Comparison of ENCODE assay signal across 22 mouse cellular contexts in the genomic region with DNA sequence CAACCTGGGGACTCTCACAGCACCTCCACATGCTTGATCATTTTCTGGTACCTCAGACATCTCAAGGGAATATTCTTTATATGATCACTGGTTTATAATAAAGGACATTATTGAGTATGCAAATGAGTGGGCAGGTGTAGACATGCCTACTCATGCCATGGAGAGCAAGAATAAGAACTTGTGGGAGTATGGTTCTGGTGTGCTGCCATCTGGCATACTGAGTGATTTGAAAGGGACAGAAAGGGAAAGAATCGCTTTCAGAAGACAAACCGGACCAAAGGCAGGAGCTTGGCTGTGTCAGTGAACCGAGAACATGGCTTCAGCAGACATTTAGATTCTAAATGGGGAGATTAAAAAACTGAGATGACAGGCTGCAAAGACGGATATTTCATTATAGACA.
DNase-seq lines count a peak whose midpoint lies in the region; ATAC-seq lines count a peak whose summit lies in the region.
"Had no signal": no experiment of that assay in that cellular context is flagged by ENCODE, and none has a peak within 500 bp of the region (broad histone marks: within the 10 kb centered on the region; RNA-seq: fewer than 3 reads in every experiment).

No protein-coding gene starts in this region.

- no peak for ATAC-seq in hindbrain, embryonic 13.5 days (ENCODE audit: low FRiP score)
- ATAC-seq in hindbrain, embryonic 14.5 days (ENCODE audit: low FRiP score): no peak
- ATAC-seq in midbrain, embryonic 11.5 days (ENCODE audit: low FRiP score): no peak
- ATAC-seq: inflammation-experienced regulatory T-cells, adult 6 months; lung, postnatal 0 days; midbrain, embryonic 13.5 days had no signal

- 0 out of 2 replicates have a peak overlapping the region, but pooled peaks have one; percentile 48 for H3K27ac ChIP-seq in hindbrain, embryonic 13.5 days
- no peak overlapping the region for H3K27ac ChIP-seq in hindbrain, embryonic 14.5 days
- no peak overlapping the region for H3K27ac ChIP-seq in midbrain, embryonic 11.5 days (ENCODE audit: low read depth, low read length)
- no peak overlapping the region for H3K27ac ChIP-seq in midbrain, embryonic 10.5 days (replicated peaks)
- H3K27ac ChIP-seq: forebrain, embryonic 10.5 days; heart, embryonic 10.5 days; limb, embryonic 15.5 days; liver, embryonic 15.5 days; midbrain, embryonic 13.5 days had no signal

- 74% methylated on average over 4 of the region's 4 CpGs for WGBS in hindbrain, embryonic 13.5 days
- 80% methylated on average over 4 of the region's 4 CpGs for WGBS in hindbrain, embryonic 14.5 days
- WGBS in midbrain, embryonic 11.5 days: 86% methylated on average over 4 of the region's 4 CpGs
- 90% methylated on average over 4 of the region's 4 CpGs for WGBS in midbrain, embryonic 10.5 days

- no peaks in the 10 kb centered on the region for H3K27me3 ChIP-seq in hindbrain, embryonic 13.5 days
- H3K27me3 ChIP-seq in hindbrain, embryonic 14.5 days (ENCODE audit: control insufficient read depth, insufficient read depth, low read length): no peaks in the 10 kb centered on the region
- no peaks in the 10 kb centered on the region for H3K27me3 ChIP-seq in midbrain, embryonic 11.5 days (ENCODE audit: control insufficient read depth, insufficient read depth, low read length)
- no peaks in the 10 kb centered on the region for H3K27me3 ChIP-seq in midbrain, embryonic 10.5 days (ENCODE audit: low read depth, poor library complexity, severe bottlenecking)
- H3K27me3 ChIP-seq: limb, embryonic 15.5 days; liver, embryonic 15.5 days; midbrain, embryonic 13.5 days had no signal

- no peaks in the 10 kb centered on the region for H3K9me3 ChIP-seq in hindbrain, embryonic 13.5 days
- H3K9me3 ChIP-seq in hindbrain, embryonic 14.5 days (ENCODE audit: control insufficient read depth, low read length): no peaks in the 10 kb centered on the region
- H3K9me3 ChIP-seq in midbrain, embryonic 11.5 days (ENCODE audit: control insufficient read depth, low read length): no peaks in the 10 kb centered on the region
- no peaks in the 10 kb centered on the region for H3K9me3 ChIP-seq in midbrain, embryonic 10.5 days (replicated peaks)
- H3K9me3 ChIP-seq: forebrain, embryonic 10.5 days; heart, embryonic 10.5 days; limb, embryonic 15.5 days; liver, embryonic 15.5 days; midbrain, embryonic 13.5 days had no signal

- DNase-seq in hindbrain, embryonic 14.5 days (ENCODE audit: low spot score): no peak
- DNase-seq in midbrain, embryonic 11.5 days (ENCODE audit: low spot score, missing footprints): peak; percentile 6
- no peak for DNase-seq in midbrain, embryonic 10.5 days (ENCODE audit: low spot score)
- DNase-seq in left cerebral cortex, adult 9 months (ENCODE audit: low spot score in 2 of 2): peak; percentile 18 to 60
- DNase-seq in right cerebral cortex, postnatal 36 days (ENCODE audit: low spot score in 2 of 2): peak; percentile 18 to 35
- DNase-seq in cerebellum, postnatal 10 days: no peak
- no peak for DNase-seq in adrenal gland, adult 2 months
- DNase-seq: B cell, adult 2 months; cerebellum, postnatal 14 days; gastrocnemius, postnatal 36 days; kidney, adult 2 months; kidney, postnatal 10 days; thymus, postnatal 14 days had no signal

- no peak overlapping the region for H3K4me3 ChIP-seq in hindbrain, embryonic 13.5 days
- no peak overlapping the region for H3K4me3 ChIP-seq in hindbrain, embryonic 14.5 days (replicated peaks; ENCODE audit: low read length)
- H3K4me3 ChIP-seq in midbrain, embryonic 11.5 days (ENCODE audit: low read depth, low read length): no peak overlapping the region
- no peak overlapping the region for H3K4me3 ChIP-seq in midbrain, embryonic 10.5 days
- H3K4me3 ChIP-seq: forebrain, embryonic 10.5 days; heart, embryonic 10.5 days; limb, embryonic 15.5 days; liver, embryonic 15.5 days; midbrain, embryonic 13.5 days; myocyte had no signal

- H3K9ac ChIP-seq in hindbrain, embryonic 13.5 days: no peak overlapping the region
- no peak overlapping the region for H3K9ac ChIP-seq in hindbrain, embryonic 14.5 days
- H3K9ac ChIP-seq in midbrain, embryonic 11.5 days (ENCODE audit: low read length): no peak overlapping the region
- H3K9ac ChIP-seq: limb, embryonic 15.5 days; liver, embryonic 15.5 days; midbrain, embryonic 13.5 days had no signal

- H3K4me2 ChIP-seq in hindbrain, embryonic 13.5 days: no peak overlapping the region
- no peak overlapping the region for H3K4me2 ChIP-seq in hindbrain, embryonic 14.5 days (replicated peaks)
- no peak overlapping the region for H3K4me2 ChIP-seq in midbrain, embryonic 11.5 days
- H3K4me2 ChIP-seq: limb, embryonic 15.5 days; liver, embryonic 15.5 days; midbrain, embryonic 13.5 days had no signal

- H3K36me3 ChIP-seq in hindbrain, embryonic 13.5 days: no peaks in the 10 kb centered on the region
- H3K36me3 ChIP-seq in hindbrain, embryonic 14.5 days (replicated peaks; ENCODE audit: control insufficient read depth, insufficient read depth): no peaks in the 10 kb centered on the region
- no peaks in the 10 kb centered on the region for H3K36me3 ChIP-seq in midbrain, embryonic 11.5 days (ENCODE audit: control insufficient read depth, insufficient read depth, low read length)
- no peaks in the 10 kb centered on the region for H3K36me3 ChIP-seq in midbrain, embryonic 10.5 days
- H3K36me3 ChIP-seq: forebrain, embryonic 10.5 days; heart, embryonic 10.5 days; limb, embryonic 15.5 days; liver, embryonic 15.5 days; midbrain, embryonic 13.5 days had no signal

- peaks cover 4% of the 10 kb centered on the region for H3K4me1 ChIP-seq in hindbrain, embryonic 13.5 days (replicated peaks)
- H3K4me1 ChIP-seq in hindbrain, embryonic 14.5 days (replicated peaks; ENCODE audit: control insufficient read depth, insufficient read depth, low read length): peaks cover 3% of the 10 kb centered on the region; the same call in 1 of the 2 replicates
- H3K4me1 ChIP-seq in midbrain, embryonic 11.5 days (ENCODE audit: control insufficient read depth, insufficient read depth, low read length): no peaks in the 10 kb centered on the region
- no peaks in the 10 kb centered on the region for H3K4me1 ChIP-seq in midbrain, embryonic 10.5 days
- H3K4me1 ChIP-seq: limb, embryonic 15.5 days; liver, embryonic 15.5 days had no signal

Comparison
In these comparisons a context has a peak if more than half of its experiments do, and no peak if none do; other contexts are left out.
1. DNase-seq: peak in midbrain, embryonic 11.5 days (single experiment), left cerebral cortex, adult 9 months (2 of 2) and right cerebral cortex, postnatal 36 days (2 of 2); none in hindbrain, embryonic 14.5 days (single experiment), midbrain, embryonic 10.5 days (single experiment), cerebellum, postnatal 10 days (0 of 2) and adrenal gland, adult 2 months (single experiment).